Mouse (Mus musculus) lung, embryonic 14.5 days (tissue): ENCODE data around the gene Klhl23. TPM values are rescaled to one million over a fixed set of nuclear protein-coding genes. Genes with fewer than 3 reads are reported as not detected.

Experiments
- ATAC-seq: fragments of 200-750 bp; cut with Nextera tagmentation; 2 replicates; pipeline ENCODE4 v1.8.0; 2017; ENCODE audit warnings: mild to moderate bottlenecking, moderate TSS enrichment, moderate library complexity; ENCODE audit not compliant: insufficient read depth
- DNase-seq: peaks from one replicate; pipeline ENCODE4 v3.0.0-alpha.2; 2015
- H3K27ac ChIP-seq: fragments of 300-500 bp; sonication (generic); 2 replicates; pipeline ENCODE4 v1.5.1; 2014; ENCODE audit warnings: low read depth, mild to moderate bottlenecking, moderate library complexity
- H3K27me3 ChIP-seq: fragments of 300-500 bp; sonication (generic); 2 replicates; pipeline ENCODE4 v1.6.1; 2014; ENCODE audit warnings: low read length, control low read depth; ENCODE audit not compliant: insufficient read depth
- H3K36me3 ChIP-seq: fragments of 300-500 bp; sonication (generic); 2 replicates; pipeline ENCODE4 v1.6.1; 2014; ENCODE audit warnings: control low read depth; ENCODE audit not compliant: insufficient read depth
- H3K4me1 ChIP-seq: fragments of 300-500 bp; sonication (generic); 2 replicates; pipeline ENCODE4 v1.6.1; 2014; ENCODE audit warnings: antibody characterized with exemption, control low read depth; ENCODE audit not compliant: insufficient read depth
- H3K4me2 ChIP-seq: fragments of 300-500 bp; sonication (generic); 2 replicates; pipeline ENCODE4 v1.6.1; 2014; ENCODE audit warnings: mild to moderate bottlenecking
- H3K4me3 ChIP-seq: fragments of 300-500 bp; sonication (generic); 2 replicates; pipeline ENCODE4 v1.5.1; 2014; ENCODE audit warnings: low read depth, low read length
- H3K9ac ChIP-seq: fragments of 300-500 bp; sonication (generic); 2 replicates; pipeline ENCODE4 v1.6.1; 2014
- H3K9me3 ChIP-seq: fragments of 300-500 bp; sonication (generic); 2 replicates; pipeline ENCODE4 v1.6.1; 2016; ENCODE audit warnings: low read depth, low read length, control low read depth
- CTCF ChIP-seq: IDR thresholded peaks from 2 replicates; pipeline ENCODE4 v1.5.1; 2016; ENCODE audit warnings: antibody characterized with exemption, low read depth
- WGBS: fragments of 180-500 bp; shearing (Covaris S2); extraction: QIAGEN DNeasy Blood & Tissue Kit; methylation state at CpG from one replicate; pipeline ENCODE4 v1.1.7; 2014; 5-methylcytosine and 5-hydroxymethylcytosine counted together
- polyA plus RNA-seq: library from polyadenylated mRNA; unstranded; fragments of >200 nt; fragmentation: Nextera tagmentation; extraction: Ambion mirVana; gene quantifications from 2 replicates; pipeline ENCODE4 v1.2.1, GENCODE M21; 2014

Klhl23 gene
- polyA plus RNA-seq, 1 experiment from 2014 or later = 39.6 TPM

- Histone ChIP-seq H3K27me3 (no peaks in the 10 kb centered on the region), H3K36me3 (peaks cover 11% of the 10 kb centered on the region), H3K27ac (no peak overlapping the region), H3K9ac (no peak overlapping the region), H3K4me1 (no peaks in the 10 kb centered on the region), H3K4me2 (no peak overlapping the region), H3K4me3 (no peak overlapping the region), H3K9me3 (no peaks in the 10 kb centered on the region)
- no peak for DNase-seq
- TF ChIP-seq CTCF = no peak
- 53% methylated on average over 1 of the region's 1 CpGs for WGBS
- no peak for ATAC-seq
Observed at GRCm38 (mm10) chr2:69820201-69820600, 1.5 kb upstream of the Klhl23 start.

DNA sequence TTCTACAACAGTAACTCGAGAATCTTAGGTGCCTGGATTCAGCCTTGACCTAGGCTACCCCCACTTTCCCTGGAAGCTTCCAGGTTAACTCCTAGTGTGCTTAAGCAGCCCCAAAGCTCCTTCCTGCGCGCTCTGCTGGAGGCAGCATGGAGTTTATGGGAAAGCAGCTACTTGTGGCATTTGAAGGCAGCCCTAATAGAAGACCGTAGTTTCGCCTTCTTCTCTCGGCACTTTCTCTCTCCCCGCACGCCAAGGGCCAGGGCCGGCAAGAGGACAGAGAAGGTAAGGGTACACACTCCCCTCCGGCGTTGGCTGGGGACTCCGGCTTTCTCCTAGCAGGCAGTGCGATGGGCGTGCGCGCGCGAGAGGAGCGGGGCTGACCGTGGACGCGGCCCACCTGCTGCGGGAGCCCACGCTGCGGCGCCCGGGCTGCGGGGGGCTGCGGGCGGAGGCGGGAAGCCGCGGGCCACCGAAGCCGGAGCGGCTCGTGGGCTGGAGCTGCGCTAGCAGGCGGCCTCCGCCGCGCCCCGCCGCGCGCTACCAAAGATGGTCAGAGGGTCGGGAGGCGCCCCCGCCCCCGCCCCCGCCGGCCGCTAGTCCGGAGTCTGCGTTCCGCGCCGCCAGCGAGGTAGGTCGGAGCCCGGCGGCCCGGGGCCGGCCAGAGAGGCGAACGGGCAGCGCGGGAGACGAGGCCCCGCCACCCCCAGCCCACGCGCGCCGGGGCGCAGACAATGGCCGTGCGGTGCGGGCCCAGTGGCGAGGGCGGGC is 801 bp downstream of the Klhl23 start:
- Histone ChIP-seq H3K4me1 (no peaks in the 10 kb centered on the region), H3K36me3 (peaks cover 18% of the 10 kb centered on the region), H3K4me3 (peak overlapping the region; percentile 82), H3K9me3 (no peaks in the 10 kb centered on the region), H3K4me2 (peak overlapping the region; percentile 63), H3K9ac (peak overlapping the region; percentile 95), H3K27ac (peak overlapping the region; percentile 96), H3K27me3 (no peaks in the 10 kb centered on the region)
- ATAC-seq = peak; percentile 80
- peak; percentile 77 for DNase-seq
- WGBS = 1% methylated on average over 58 of the region's 80 CpGs
- TF ChIP-seq CTCF = 0 out of 2 replicates have a peak, but pooled peaks have one; percentile 11

DNA sequence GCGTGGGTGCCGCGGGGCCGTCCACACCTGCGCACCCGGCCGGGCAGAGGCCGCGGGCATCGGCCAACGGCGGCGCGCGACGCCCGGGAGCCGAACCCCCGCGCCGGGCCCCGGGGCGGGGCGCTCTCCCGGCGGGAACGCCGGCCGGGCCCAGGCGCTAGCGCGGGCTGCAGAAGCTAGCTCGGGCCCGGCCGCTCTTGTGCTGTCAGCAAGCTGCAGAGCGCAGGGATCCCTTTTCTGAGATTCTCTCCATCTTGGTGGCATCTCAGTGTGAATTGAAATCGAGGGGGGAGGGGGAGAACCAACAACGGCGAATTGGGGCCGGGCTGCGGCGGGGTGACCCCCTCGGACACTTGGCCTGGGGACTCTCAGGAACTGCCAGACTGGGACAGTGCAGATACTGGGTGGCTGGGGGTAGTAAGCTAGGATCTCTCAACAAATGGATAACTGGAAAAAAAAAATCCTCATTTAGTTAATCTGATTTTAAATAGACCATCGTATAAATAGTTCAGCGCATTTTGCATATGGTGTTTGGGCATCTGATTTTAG is 1.5 kb downstream of the Klhl23 start:
- H3K4me2 ChIP-seq = peak overlapping the region; percentile 63
- no peaks in the 10 kb centered on the region for H3K4me1 ChIP-seq
- DNase-seq (peak; percentile 80), ATAC-seq (peak; percentile 79)
- 1% methylated on average over 42 of the region's 45 CpGs for WGBS
- H3K9me3 ChIP-seq = no peaks in the 10 kb centered on the region
- H3K27ac ChIP-seq = peak overlapping the region; percentile 96
- H3K4me3 ChIP-seq = peak overlapping the region; percentile 82
- no peaks in the 10 kb centered on the region for H3K27me3 ChIP-seq
- H3K36me3 ChIP-seq = peaks cover 22% of the 10 kb centered on the region
- H3K9ac ChIP-seq = peak overlapping the region; percentile 95
- TF ChIP-seq CTCF = no peak

GRCm38 (mm10) chr2:69825898-69826297 is 4.2 kb downstream of the Klhl23 start:
- WGBS = 54% methylated on average over 10 of the region's 10 CpGs
- H3K9ac ChIP-seq = no peak overlapping the region
- H3K9me3 ChIP-seq = no peaks in the 10 kb centered on the region
- no peaks in the 10 kb centered on the region for H3K4me1 ChIP-seq
- peak overlapping the region; percentile 58; the same call in 1 of the 2 replicates for H3K27ac ChIP-seq
- H3K27me3 ChIP-seq = no peaks in the 10 kb centered on the region
- 0 out of 2 replicates have a peak overlapping the region, but pooled peaks have one; percentile 15 for H3K4me2 ChIP-seq
- no peak for ATAC-seq
- no peak for TF ChIP-seq CTCF
- no peak overlapping the region for H3K4me3 ChIP-seq
- DNase-seq = no peak
- H3K36me3 ChIP-seq = peaks cover 42% of the 10 kb centered on the region

- TF ChIP-seq CTCF = no peak
- ATAC-seq (no peak), DNase-seq (peak; percentile 58)
- Histone ChIP-seq H3K9me3 (no peaks in the 10 kb centered on the region), H3K9ac (no peak overlapping the region), H3K4me3 (no peak overlapping the region), H3K27ac (peak overlapping the region; percentile 58; the same call in 1 of the 2 replicates), H3K4me2 (peak overlapping the region; percentile 18; the same call in 1 of the 2 replicates), H3K36me3 (peaks cover 47% of the 10 kb centered on the region), H3K4me1 (no peaks in the 10 kb centered on the region), H3K27me3 (no peaks in the 10 kb centered on the region)
- 26% methylated on average over 2 of the region's 2 CpGs for WGBS
Observed at GRCm38 (mm10) chr2:69826380-69826779, 4.6 kb downstream of the Klhl23 start.

- Histone ChIP-seq H3K4me2 (no peak overlapping the region), H3K9ac (no peak overlapping the region), H3K4me3 (no peak overlapping the region), H3K36me3 (peaks cover 57% of the 10 kb centered on the region), H3K27ac (no peak overlapping the region), H3K27me3 (no peaks in the 10 kb centered on the region), H3K9me3 (no peaks in the 10 kb centered on the region), H3K4me1 (no peaks in the 10 kb centered on the region)
- WGBS = 22% methylated on average over 7 of the region's 7 CpGs
- DNase-seq (no peak), ATAC-seq (no peak)
- no peak for TF ChIP-seq CTCF
Observed at GRCm38 (mm10) chr2:69828031-69828430, 6.3 kb downstream of the Klhl23 start.

GRCm38 (mm10) chr2:69829680-69830079 is 7.9 kb downstream of the Klhl23 start:
- peaks cover 67% of the 10 kb centered on the region for H3K36me3 ChIP-seq
- no peaks in the 10 kb centered on the region for H3K9me3 ChIP-seq
- no peak overlapping the region for H3K4me3 ChIP-seq
- no peaks in the 10 kb centered on the region for H3K4me1 ChIP-seq
- no peak for TF ChIP-seq CTCF
- H3K27me3 ChIP-seq = no peaks in the 10 kb centered on the region
- no peak for ATAC-seq
- 70% methylated on average over 2 of the region's 2 CpGs for WGBS
- H3K4me2 ChIP-seq = no peak overlapping the region
- H3K27ac ChIP-seq = no peak overlapping the region
- no peak overlapping the region for H3K9ac ChIP-seq
- DNase-seq = no peak
